Mouse (Mus musculus): ENCODE results near the gene N4bp1. TPM values are rescaled to one million over a fixed set of nuclear protein-coding genes. Genes with fewer than 3 reads are reported as not detected.

The N4bp1 gene
- polyA plus RNA-seq, 1 experiment from 2014 or later, result 12.7 TPM

- Histone ChIP-seq H3K4me2 (ENCODE audit: low read depth, low read length) (no peak overlapping the region), H3K27ac (ENCODE audit: low read depth, low read length) (no peak overlapping the region), H3K9ac (replicated peaks; ENCODE audit: low read depth, low read length) (no peak overlapping the region), H3K9me3 (ENCODE audit: control insufficient read depth, low read length) (no peaks in the 10 kb centered on the region), H3K4me3 (ENCODE audit: low read depth, low read length) (no peak overlapping the region), H3K4me1 (ENCODE audit: control insufficient read depth, insufficient read depth, low read length) (0 out of 2 replicates have a peak, but pooled peaks cover 2% of the 10 kb centered on the region), H3K36me3 (ENCODE audit: control insufficient read depth, insufficient read depth, low read length) (no peaks in the 10 kb centered on the region), H3K27me3 (ENCODE audit: control insufficient read depth, insufficient read depth, low read length) (no peaks in the 10 kb centered on the region)
- 95% methylated on average over 2 of the region's 2 CpGs for WGBS
- no peak for ATAC-seq (ENCODE audit: low read depth)
These were observed 13.6 kb downstream of the N4bp1 start for GRCm38 (mm10) chr8:86871421-86871820.

- 84% methylated on average over 2 of the region's 2 CpGs for WGBS
- H3K9ac ChIP-seq (replicated peaks; ENCODE audit: low read depth, low read length), result no peak overlapping the region
- H3K36me3 ChIP-seq (ENCODE audit: control insufficient read depth, insufficient read depth, low read length), result no peaks in the 10 kb centered on the region
- H3K27me3 ChIP-seq (ENCODE audit: control insufficient read depth, insufficient read depth, low read length), result no peaks in the 10 kb centered on the region
- no peaks in the 10 kb centered on the region for H3K9me3 ChIP-seq (ENCODE audit: control insufficient read depth, low read length)
- no peak for ATAC-seq (ENCODE audit: low read depth)
- H3K4me1 ChIP-seq (ENCODE audit: control insufficient read depth, insufficient read depth, low read length), result 0 out of 2 replicates have a peak, but pooled peaks cover 2% of the 10 kb centered on the region
- H3K27ac ChIP-seq (ENCODE audit: low read depth, low read length), result no peak overlapping the region
- no peak overlapping the region for H3K4me2 ChIP-seq (ENCODE audit: low read depth, low read length)
- H3K4me3 ChIP-seq (ENCODE audit: low read depth, low read length), result no peak overlapping the region
These were observed 14.3 kb downstream of the N4bp1 start for GRCm38 (mm10) chr8:86870771-86871170.

- H3K9ac ChIP-seq (replicated peaks; ENCODE audit: low read depth, low read length), result no peak overlapping the region
- no peaks in the 10 kb centered on the region for H3K4me1 ChIP-seq (ENCODE audit: control insufficient read depth, insufficient read depth, low read length)
- H3K27ac ChIP-seq (ENCODE audit: low read depth, low read length), result no peak overlapping the region
- H3K27me3 ChIP-seq (ENCODE audit: control insufficient read depth, insufficient read depth, low read length), result no peaks in the 10 kb centered on the region
- ATAC-seq (ENCODE audit: low read depth), result no peak
- WGBS, result 84% methylated on average over 3 of the region's 3 CpGs
- H3K9me3 ChIP-seq (ENCODE audit: control insufficient read depth, low read length), result no peaks in the 10 kb centered on the region
- no peak overlapping the region for H3K4me2 ChIP-seq (ENCODE audit: low read depth, low read length)
- no peaks in the 10 kb centered on the region for H3K36me3 ChIP-seq (ENCODE audit: control insufficient read depth, insufficient read depth, low read length)
- H3K4me3 ChIP-seq (ENCODE audit: low read depth, low read length), result no peak overlapping the region
These were observed 17.0 kb downstream of the N4bp1 start for GRCm38 (mm10) chr8:86868041-86868440.

GRCm38 (mm10) chr8:86864764-86865163 is 20.3 kb downstream of the N4bp1 start:
- no peak overlapping the region for H3K4me3 ChIP-seq (ENCODE audit: low read depth, low read length)
- no peaks in the 10 kb centered on the region for H3K9me3 ChIP-seq (ENCODE audit: control insufficient read depth, low read length)
- H3K4me2 ChIP-seq (ENCODE audit: low read depth, low read length), result no peak overlapping the region
- no peaks in the 10 kb centered on the region for H3K4me1 ChIP-seq (ENCODE audit: control insufficient read depth, insufficient read depth, low read length)
- WGBS, result 91% methylated on average over 4 of the region's 4 CpGs
- no peaks in the 10 kb centered on the region for H3K27me3 ChIP-seq (ENCODE audit: control insufficient read depth, insufficient read depth, low read length)
- H3K36me3 ChIP-seq (ENCODE audit: control insufficient read depth, insufficient read depth, low read length), result peaks cover 6% of the 10 kb centered on the region; the same call in 1 of the 2 replicates
- H3K9ac ChIP-seq (replicated peaks; ENCODE audit: low read depth, low read length), result no peak overlapping the region
- no peak overlapping the region for H3K27ac ChIP-seq (ENCODE audit: low read depth, low read length)
- no peak for ATAC-seq (ENCODE audit: low read depth)

GRCm38 (mm10) chr8:86862837-86863236 is 22.2 kb downstream of the N4bp1 start:
- 92% methylated on average over 4 of the region's 4 CpGs for WGBS
- ATAC-seq (ENCODE audit: low read depth), result no peak
- no peaks in the 10 kb centered on the region for H3K9me3 ChIP-seq (ENCODE audit: control insufficient read depth, low read length)
- H3K27me3 ChIP-seq (ENCODE audit: control insufficient read depth, insufficient read depth, low read length), result no peaks in the 10 kb centered on the region
- H3K4me1 ChIP-seq (ENCODE audit: control insufficient read depth, insufficient read depth, low read length), result no peaks in the 10 kb centered on the region
- no peak overlapping the region for H3K4me3 ChIP-seq (ENCODE audit: low read depth, low read length)
- peaks cover 6% of the 10 kb centered on the region; the same call in 1 of the 2 replicates for H3K36me3 ChIP-seq (ENCODE audit: control insufficient read depth, insufficient read depth, low read length)
- no peak overlapping the region for H3K27ac ChIP-seq (ENCODE audit: low read depth, low read length)
- no peak overlapping the region for H3K4me2 ChIP-seq (ENCODE audit: low read depth, low read length)
- H3K9ac ChIP-seq (replicated peaks; ENCODE audit: low read depth, low read length), result no peak overlapping the region

- Histone ChIP-seq H3K27ac (ENCODE audit: low read depth, low read length) (no peak overlapping the region), H3K9me3 (ENCODE audit: control insufficient read depth, low read length) (no peaks in the 10 kb centered on the region), H3K4me2 (ENCODE audit: low read depth, low read length) (no peak overlapping the region), H3K4me3 (ENCODE audit: low read depth, low read length) (no peak overlapping the region), H3K9ac (replicated peaks; ENCODE audit: low read depth, low read length) (no peak overlapping the region), H3K36me3 (ENCODE audit: control insufficient read depth, insufficient read depth, low read length) (peaks cover 6% of the 10 kb centered on the region; the same call in 1 of the 2 replicates), H3K27me3 (ENCODE audit: control insufficient read depth, insufficient read depth, low read length) (no peaks in the 10 kb centered on the region), H3K4me1 (ENCODE audit: control insufficient read depth, insufficient read depth, low read length) (no peaks in the 10 kb centered on the region)
- WGBS, result 90% methylated on average over 3 of the region's 3 CpGs
- ATAC-seq (ENCODE audit: low read depth), result no peak
These were observed 22.8 kb downstream of the N4bp1 start for GRCm38 (mm10) chr8:86862155-86862816.

GRCm38 (mm10) chr8:86861516-86861915 is 23.5 kb downstream of the N4bp1 start:
- no peak for ATAC-seq (ENCODE audit: low read depth)
- no peaks in the 10 kb centered on the region for H3K4me1 ChIP-seq (ENCODE audit: control insufficient read depth, insufficient read depth, low read length)
- WGBS, result 79% methylated on average over 7 of the region's 7 CpGs
- peaks cover 6% of the 10 kb centered on the region; the same call in 1 of the 2 replicates for H3K36me3 ChIP-seq (ENCODE audit: control insufficient read depth, insufficient read depth, low read length)
- no peak overlapping the region for H3K9ac ChIP-seq (replicated peaks; ENCODE audit: low read depth, low read length)
- H3K9me3 ChIP-seq (ENCODE audit: control insufficient read depth, low read length), result no peaks in the 10 kb centered on the region
- no peak overlapping the region for H3K4me3 ChIP-seq (ENCODE audit: low read depth, low read length)
- H3K27ac ChIP-seq (ENCODE audit: low read depth, low read length), result no peak overlapping the region
- no peak overlapping the region for H3K4me2 ChIP-seq (ENCODE audit: low read depth, low read length)
- H3K27me3 ChIP-seq (ENCODE audit: control insufficient read depth, insufficient read depth, low read length), result no peaks in the 10 kb centered on the region

- H3K9me3 ChIP-seq (ENCODE audit: control insufficient read depth, low read length), result no peaks in the 10 kb centered on the region
- no peak overlapping the region for H3K9ac ChIP-seq (replicated peaks; ENCODE audit: low read depth, low read length)
- no peak overlapping the region for H3K4me2 ChIP-seq (ENCODE audit: low read depth, low read length)
- 85% methylated on average over 6 of the region's 7 CpGs for WGBS
- no peak overlapping the region for H3K27ac ChIP-seq (ENCODE audit: low read depth, low read length)
- ATAC-seq (ENCODE audit: low read depth), result no peak
- H3K36me3 ChIP-seq (ENCODE audit: control insufficient read depth, insufficient read depth, low read length), result peaks cover 6% of the 10 kb centered on the region; the same call in 1 of the 2 replicates
- no peaks in the 10 kb centered on the region for H3K27me3 ChIP-seq (ENCODE audit: control insufficient read depth, insufficient read depth, low read length)
- no peak overlapping the region for H3K4me3 ChIP-seq (ENCODE audit: low read depth, low read length)
- H3K4me1 ChIP-seq (ENCODE audit: control insufficient read depth, insufficient read depth, low read length), result no peaks in the 10 kb centered on the region
These were observed 28.8 kb downstream of the N4bp1 start for GRCm38 (mm10) chr8:86856248-86856647.

GRCm38 (mm10) chr8:86854686-86855085 is 30.4 kb downstream of the N4bp1 start:
- WGBS, result 54% methylated on average over 11 of the region's 11 CpGs
- ATAC-seq (ENCODE audit: low read depth), result no peak
- Histone ChIP-seq H3K4me2 (ENCODE audit: low read depth, low read length) (no peak overlapping the region), H3K4me1 (ENCODE audit: control insufficient read depth, insufficient read depth, low read length) (no peaks in the 10 kb centered on the region), H3K4me3 (ENCODE audit: low read depth, low read length) (no peak overlapping the region), H3K27me3 (ENCODE audit: control insufficient read depth, insufficient read depth, low read length) (no peaks in the 10 kb centered on the region), H3K27ac (ENCODE audit: low read depth, low read length) (no peak overlapping the region), H3K9me3 (ENCODE audit: control insufficient read depth, low read length) (no peaks in the 10 kb centered on the region), H3K36me3 (ENCODE audit: control insufficient read depth, insufficient read depth, low read length) (no peaks in the 10 kb centered on the region), H3K9ac (replicated peaks; ENCODE audit: low read depth, low read length) (no peak overlapping the region)

All from neural tube, embryonic 14.5 days (tissue).